Mouse (Mus musculus) adrenal gland, postnatal 25 days (tissue): Measurements from ENCODE around the gene Rasd1. TPM values are rescaled to one million over a fixed set of nuclear protein-coding genes. Genes with fewer than 3 reads are reported as not detected.
"Not testable (repeated sequence)": the region's sequence is repeated elsewhere in the genome, so short reads cannot be mapped to it uniquely, and the experiment has no call there.

Source experiments
- DNase-seq: peaks from one replicate; pipeline ENCODE4 v3.0.0; 2021; ENCODE audit warnings: mixed read lengths
- total RNA-seq: library from RNA; stranded (reverse); gene quantifications from 2 replicates; pipeline ENCODE4 v1.2.3, GENCODE M21; 2021

Rasd1 gene
- total RNA-seq, 1 experiment from 2014 or later = 26.5 TPM

DNA sequence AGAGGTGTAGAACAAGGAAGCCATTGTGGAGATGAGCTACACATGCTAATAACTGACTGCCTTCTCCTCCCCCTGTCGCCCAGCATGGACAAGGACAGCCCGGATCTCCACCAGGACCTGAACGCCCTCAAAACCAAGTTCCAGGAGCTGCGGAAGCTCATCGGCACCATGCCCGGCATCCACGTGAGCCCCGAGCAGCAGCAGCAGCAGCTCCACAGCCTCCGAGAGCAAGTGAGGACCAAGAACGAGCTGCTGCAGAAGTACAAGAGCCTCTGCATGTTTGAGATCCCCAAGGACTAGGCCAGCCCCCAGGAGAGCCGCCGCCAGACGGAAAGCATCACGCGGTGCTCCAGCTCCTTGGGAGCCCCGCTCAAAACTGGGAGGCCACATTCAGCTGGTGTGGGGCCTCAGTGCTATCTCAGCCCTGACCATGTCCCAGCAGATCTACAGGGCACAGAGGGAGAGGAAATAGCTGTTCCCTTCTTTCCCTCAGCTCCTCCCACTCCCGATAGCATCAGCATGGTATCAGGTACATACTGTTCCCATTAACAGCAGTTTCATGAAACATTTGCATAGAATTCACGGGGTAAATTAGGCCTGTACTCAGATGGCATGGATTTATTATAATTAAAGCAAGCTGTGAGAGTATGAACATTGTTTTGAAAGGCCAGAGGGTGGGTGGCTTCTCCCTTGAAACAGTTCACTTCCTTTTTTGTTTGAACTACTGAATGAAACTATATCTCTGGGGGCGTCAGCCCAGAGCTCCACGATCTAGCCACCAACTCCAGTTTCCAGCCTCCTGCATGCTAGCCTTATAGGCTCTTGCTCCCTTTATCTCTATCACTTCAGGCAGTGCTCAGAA lies 4.0 kb downstream of the Rasd1 start:
- no peak for DNase-seq

- no peak for DNase-seq
Observed at GRCm38 (mm10) chr11:59959453-59959852, 5.3 kb downstream of the Rasd1 start.

GRCm38 (mm10) chr11:59956749-59957148 lies 8.0 kb downstream of the Rasd1 start:
- DNase-seq = no peak

DNA sequence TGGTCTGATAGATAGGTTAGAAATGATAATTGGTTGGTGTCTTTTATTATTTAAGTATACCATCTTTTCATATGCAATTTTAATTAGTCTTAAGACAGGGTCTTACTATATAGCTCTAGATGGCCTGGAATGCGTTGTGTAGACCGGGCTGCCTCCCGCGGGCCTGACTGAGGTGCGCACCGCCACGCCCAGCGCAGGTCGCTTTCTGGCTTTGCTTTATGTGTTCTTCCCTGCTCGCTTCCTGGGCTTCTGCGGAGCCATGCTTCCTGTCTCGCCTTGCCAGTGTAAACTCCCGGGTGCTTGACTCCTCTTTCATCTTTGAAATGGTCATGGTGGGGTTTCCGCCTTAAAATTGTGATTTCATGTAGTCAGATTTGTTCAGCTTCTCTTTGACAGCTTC lies 11.9 kb downstream of the Rasd1 start:
- no peak for DNase-seq

- DNase-seq = no peak
Observed at GRCm38 (mm10) chr11:59948401-59948767, 16.4 kb downstream of the Rasd1 start.

GRCm38 (mm10) chr11:59947752-59948400 lies 16.9 kb downstream of the Rasd1 start, which contains the start of gene Med9:
Gene Med9 (plus strand): TSS chr11:59948206.
- DNase-seq = peak; percentile 97

DNA sequence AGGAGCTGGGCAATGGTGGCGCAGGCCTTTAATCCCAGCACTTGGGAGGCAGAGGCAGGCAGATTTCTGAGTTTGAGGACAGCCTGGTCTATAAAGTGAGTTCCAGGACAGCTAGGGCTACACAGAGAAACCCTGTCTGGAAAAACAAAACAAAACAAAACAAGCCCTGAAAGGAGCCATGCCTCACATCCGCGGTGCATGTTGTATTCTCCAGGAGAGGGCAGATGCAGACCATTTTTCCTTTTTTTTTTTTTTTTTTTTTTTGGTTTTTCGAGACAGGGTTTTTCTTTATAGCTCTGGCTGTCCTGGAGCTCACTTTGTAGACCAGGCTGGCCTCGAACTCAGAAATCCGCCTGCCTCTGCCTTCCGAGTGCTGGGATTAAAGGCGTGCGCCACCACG lies 19.9 kb downstream of the Rasd1 start:
- DNase-seq = not testable (repeated sequence)

DNA sequence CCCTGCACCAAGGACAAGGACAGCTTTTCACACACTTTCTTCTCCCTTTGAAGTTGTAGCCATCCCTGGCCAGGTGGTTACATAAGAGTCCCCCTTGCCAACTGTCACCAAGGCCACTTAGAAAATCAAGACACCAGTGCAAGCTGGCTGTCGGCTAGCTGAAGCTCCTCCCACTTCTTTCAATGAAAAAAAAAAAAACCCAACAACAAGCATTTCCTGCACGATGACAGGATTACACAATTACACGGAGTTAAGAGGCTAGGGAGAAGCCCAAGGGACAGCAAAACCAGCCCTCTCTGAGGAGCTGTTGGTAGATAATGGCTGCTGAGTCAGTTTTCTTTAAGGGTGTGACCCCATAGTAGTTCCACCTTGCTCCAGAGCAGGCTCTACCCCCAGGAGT lies 23.4 kb downstream of the Rasd1 start:
- peak; percentile 48 for DNase-seq

DNA sequence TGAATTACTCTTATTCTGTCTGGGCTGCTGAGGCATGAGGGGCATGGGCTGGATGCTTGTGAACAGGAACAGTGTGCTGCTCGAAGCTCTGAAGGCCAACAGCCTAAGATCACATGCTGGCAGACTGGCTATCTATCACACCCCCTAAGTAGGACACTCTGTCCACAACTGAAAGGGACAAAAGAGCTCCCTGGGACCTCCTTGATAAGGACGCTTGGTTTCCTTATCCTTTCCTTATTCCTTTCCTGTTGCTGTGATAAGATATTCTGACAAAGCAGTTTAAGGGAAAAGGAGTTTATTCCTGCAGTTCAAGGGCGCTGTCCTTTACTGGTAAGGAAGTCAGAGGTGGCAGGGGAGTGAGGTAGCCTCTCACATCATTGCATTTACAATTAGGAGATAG lies 24.1 kb downstream of the Rasd1 start:
- DNase-seq = no peak

DNA sequence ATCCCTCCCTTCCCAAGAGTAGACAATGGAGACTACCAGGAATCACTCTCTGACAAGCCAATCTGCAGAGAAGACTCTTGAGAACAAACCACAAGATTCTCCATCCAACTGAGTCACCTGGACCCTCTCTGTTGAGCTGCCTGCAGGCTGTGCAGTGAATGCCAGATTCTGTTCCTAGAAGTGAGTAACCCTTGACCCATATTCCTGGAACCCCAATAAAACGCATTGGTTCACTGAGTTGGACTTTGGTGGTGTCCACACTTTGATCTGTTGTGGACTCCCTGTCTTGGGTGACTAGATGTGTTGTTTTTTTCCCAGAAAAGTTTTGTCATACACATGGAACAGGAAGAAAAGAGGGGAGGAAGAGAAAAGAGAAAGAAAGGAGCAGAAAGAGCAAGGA lies 24.9 kb downstream of the Rasd1 start:
- no peak for DNase-seq

DNA sequence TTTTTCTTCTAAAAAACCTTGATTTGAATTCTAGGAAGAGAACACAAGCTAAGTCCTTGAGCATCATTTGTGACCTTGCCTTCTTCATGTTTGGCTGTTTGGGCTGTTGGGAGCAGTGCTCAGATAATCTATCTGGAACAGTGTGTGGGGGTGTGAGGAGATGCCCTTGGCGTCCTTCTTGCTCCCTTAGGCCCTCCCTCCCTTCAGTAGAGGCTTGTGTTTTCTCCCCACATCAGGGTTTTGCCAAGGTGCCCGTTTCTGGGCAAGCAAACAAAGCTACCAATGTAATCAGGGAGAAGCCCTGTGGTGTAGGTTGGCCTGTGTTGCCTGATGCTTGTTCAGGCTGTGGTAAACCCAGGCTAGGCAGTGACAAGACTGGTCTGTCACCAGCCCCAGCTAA lies 27.1 kb downstream of the Rasd1 start:
- DNase-seq = peak; percentile 20

DNA sequence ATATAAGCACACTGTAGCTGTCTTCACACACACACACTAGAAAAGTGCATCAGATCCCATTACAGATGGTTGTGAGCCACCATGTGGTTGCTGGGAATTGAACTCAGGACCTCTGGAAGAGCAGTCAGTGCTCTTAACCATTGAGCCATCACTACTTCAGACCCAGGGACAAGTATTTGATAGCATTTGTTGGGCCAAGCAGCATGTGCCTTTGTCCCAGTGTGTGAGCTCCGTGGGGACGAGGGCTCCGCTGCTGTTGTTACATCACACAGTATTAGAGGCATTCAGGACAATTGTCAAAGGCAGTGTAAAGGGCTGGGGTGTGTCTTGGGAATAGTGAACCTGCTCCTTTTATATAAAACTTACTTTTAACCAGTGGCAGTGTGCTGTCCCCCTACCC lies 27.7 kb downstream of the Rasd1 start:
- DNase-seq = no peak

DNA sequence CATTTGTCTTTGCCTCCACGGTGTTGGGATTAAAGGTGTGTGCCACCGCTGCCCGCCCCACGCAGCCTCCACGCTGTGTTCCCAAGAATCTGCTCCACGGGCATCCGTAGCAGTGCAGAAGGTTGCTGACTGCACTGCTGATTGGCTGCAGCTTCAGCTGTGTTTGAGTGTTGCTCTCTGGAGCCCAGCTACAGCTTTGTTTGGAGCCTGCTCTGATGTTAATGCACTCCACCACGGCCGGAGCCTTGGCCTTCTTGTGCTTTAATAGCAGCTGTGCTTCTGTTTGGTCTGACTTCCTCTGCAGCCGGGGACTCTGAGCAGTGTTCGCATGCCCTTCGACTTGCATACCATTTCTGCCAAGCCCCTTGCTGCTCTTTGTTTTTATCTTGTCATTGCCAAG lies 30.8 kb downstream of the Rasd1 start:
- DNase-seq = no peak

DNA sequence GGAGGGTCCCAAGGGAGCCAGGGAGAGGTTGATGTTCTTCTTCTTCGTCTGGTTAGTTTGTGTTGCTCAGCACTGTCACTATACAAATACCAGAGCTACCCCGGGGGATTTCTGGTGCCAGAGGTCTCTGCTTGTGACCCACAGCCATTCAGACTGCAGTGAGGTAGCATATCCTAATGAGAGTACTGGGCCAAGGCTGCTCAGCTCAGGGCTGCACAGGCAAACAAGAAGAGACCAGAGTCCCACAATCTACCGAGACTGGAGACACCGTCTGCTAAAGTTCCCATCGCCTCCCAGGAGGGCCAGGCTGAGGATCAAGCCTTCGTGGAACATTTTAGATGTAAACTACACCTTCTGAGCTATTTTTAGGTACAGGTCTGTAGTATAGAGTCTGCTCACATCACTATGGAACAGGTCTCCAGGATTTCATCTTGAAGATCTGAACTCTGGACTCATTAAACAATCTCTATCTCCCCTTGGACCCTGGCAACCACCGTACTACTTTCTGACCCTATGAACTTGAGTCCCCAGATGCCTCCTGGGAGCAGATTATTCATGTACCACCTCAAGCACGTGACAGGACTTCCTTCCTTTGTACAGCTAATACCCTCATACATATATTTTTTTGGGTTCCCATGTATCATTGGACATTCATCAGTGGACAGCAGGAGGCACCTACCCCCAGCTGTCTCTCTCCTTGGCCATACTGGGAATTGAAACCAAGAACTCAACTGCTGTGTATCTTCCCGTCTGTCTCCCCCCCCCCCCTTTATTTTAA lies 32.0 kb downstream of the Rasd1 start:
- DNase-seq = no peak

DNA sequence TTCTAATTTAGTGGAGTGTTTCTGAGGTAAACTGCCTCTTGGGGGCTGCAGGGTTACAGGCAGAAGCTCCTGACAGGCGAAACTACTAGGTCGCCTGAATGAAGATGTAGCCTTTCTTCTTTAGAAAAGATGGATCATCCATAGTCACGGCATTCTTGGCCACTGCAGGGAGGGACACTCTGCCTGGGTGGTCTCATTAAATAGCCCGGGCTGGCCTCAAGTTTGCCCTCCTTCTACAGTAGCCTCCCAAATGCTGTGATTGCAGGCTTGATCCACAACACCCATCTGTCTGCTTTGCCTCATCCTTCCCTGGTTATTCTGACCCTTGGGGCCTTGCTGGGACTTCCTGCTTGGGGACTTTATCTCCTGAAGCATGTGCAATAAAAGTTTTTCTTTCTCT lies 34.7 kb downstream of the Rasd1 start:
- DNase-seq = no peak

- DNase-seq = no peak
Observed at GRCm38 (mm10) chr11:59921265-59921664, 43.5 kb downstream of the Rasd1 start.

GRCm38 (mm10) chr11:59920331-59920730 lies 44.4 kb downstream of the Rasd1 start:
- no peak for DNase-seq

GRCm38 (mm10) chr11:59919401-59919800 lies 45.3 kb downstream of the Rasd1 start:
- no peak for DNase-seq

GRCm38 (mm10) chr11:59918014-59918413 lies 46.7 kb downstream of the Rasd1 start:
- DNase-seq = no peak

DNA sequence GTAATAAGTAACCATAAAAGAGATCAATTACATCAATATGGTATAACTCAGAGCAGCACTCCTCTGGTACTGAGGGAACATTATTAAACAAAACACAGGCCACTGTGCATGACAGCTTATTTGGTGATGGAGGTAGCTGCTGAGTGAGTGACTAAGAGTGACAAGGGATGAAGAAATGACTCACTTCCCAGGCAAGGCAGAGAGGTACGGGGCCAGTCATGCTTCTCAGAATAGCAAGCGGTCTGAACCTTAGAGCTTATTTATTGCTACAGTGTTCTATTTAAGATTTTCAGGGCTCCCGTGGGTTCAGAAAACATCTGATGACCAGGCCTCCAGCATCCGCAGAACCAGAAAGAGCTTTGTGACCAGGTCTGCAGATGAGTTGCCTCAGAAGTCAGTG lies 51.0 kb downstream of the Rasd1 start:
- no peak for DNase-seq
